Mouse (Mus musculus): Measurements from ENCODE around the gene Csmd2.
"Not testable (repeated sequence)": the region's sequence is repeated elsewhere in the genome, so short reads cannot be mapped to it uniquely, and the experiment has no call there.

DNA sequence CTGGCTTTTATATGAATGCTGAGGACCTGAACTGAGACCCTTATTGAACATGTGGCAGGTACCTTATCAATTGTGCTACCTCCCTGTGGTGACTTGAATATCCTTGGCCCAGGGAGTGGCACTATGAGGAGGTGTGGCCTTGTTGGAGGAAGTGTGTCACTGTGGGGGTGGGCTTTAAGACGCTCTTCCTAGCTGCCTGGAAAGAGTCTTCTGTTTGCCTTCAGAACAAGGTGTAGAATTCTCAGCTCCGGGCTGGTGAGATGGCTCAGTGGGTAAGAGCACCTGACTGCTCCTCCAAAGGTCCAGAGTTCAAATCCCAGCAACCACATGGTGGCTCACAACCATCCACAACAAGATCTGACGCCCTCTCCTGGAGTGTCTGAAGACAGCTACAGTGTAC is 624.1 kb downstream of the Csmd2 start:
- TF ChIP-seq EP300, CTCF (IDR thresholded peaks at IDR 0.05): not testable (repeated sequence)
